Mouse (Mus musculus): ENCODE measurements around the gene Iffo2.
A peak's percentile ranks its signal among the peaks of the same experiment; 100 is the strongest.

Iffo2 gene

GRCm38 (mm10) chr4:139605216-139605615, 74.9 kb downstream of the Iffo2 start:
- no peak for DNase-seq (ENCODE audit: inconsistent ontology term)

- no peak for DNase-seq (ENCODE audit: inconsistent ontology term)
Observed at GRCm38 (mm10) chr4:139606732-139607131, 76.4 kb downstream of the Iffo2 start.

- no peak for DNase-seq (ENCODE audit: inconsistent ontology term)
Observed at GRCm38 (mm10) chr4:139608975-139609374, 78.6 kb downstream of the Iffo2 start.

GRCm38 (mm10) chr4:139610954-139611353, 80.6 kb downstream of the Iffo2 start:
- DNase-seq (ENCODE audit: inconsistent ontology term), result no peak

- DNase-seq (ENCODE audit: inconsistent ontology term), result peak; percentile 74
Observed at GRCm38 (mm10) chr4:139611542-139611953, 81.2 kb downstream of the Iffo2 start.

GRCm38 (mm10) chr4:139614524-139615260, 84.3 kb downstream of the Iffo2 start:
- DNase-seq (ENCODE audit: inconsistent ontology term), result no peak

GRCm38 (mm10) chr4:139616276-139617000, 86.1 kb downstream of the Iffo2 start:
- DNase-seq (ENCODE audit: inconsistent ontology term), result no peak

GRCm38 (mm10) chr4:139617001-139617364, 86.6 kb downstream of the Iffo2 start:
- DNase-seq (ENCODE audit: inconsistent ontology term), result no peak

GRCm38 (mm10) chr4:139619765-139620164, 89.4 kb downstream of the Iffo2 start:
- DNase-seq (ENCODE audit: inconsistent ontology term), result no peak

- peak; percentile 96 for DNase-seq (ENCODE audit: inconsistent ontology term)
Observed at GRCm38 (mm10) chr4:139622373-139623282, 92.3 kb downstream of the Iffo2 start, which contains the start of gene Aldh4a1. TSS of gene Aldh4a1 (plus strand) at chr4:139622866.

GRCm38 (mm10) chr4:139623434-139624115, 93.2 kb downstream of the Iffo2 start:
- no peak for DNase-seq (ENCODE audit: inconsistent ontology term)

- no peak for DNase-seq (ENCODE audit: inconsistent ontology term)
Observed at GRCm38 (mm10) chr4:139624116-139624489, 93.8 kb downstream of the Iffo2 start.

GRCm38 (mm10) chr4:139624706-139625105, 94.4 kb downstream of the Iffo2 start:
- no peak for DNase-seq (ENCODE audit: inconsistent ontology term)

GRCm38 (mm10) chr4:139627361-139627760, 97.0 kb downstream of the Iffo2 start:
- no peak for DNase-seq (ENCODE audit: inconsistent ontology term)

GRCm38 (mm10) chr4:139630171-139630570, 99.8 kb downstream of the Iffo2 start:
- DNase-seq (ENCODE audit: inconsistent ontology term), result no peak

GRCm38 (mm10) chr4:139631141-139631540, 100.8 kb downstream of the Iffo2 start:
- DNase-seq (ENCODE audit: inconsistent ontology term), result no peak

GRCm38 (mm10) chr4:139631569-139632253, 101.4 kb downstream of the Iffo2 start:
- no peak for DNase-seq (ENCODE audit: inconsistent ontology term)

- no peak for DNase-seq (ENCODE audit: inconsistent ontology term)
Observed at GRCm38 (mm10) chr4:139632254-139632580, 101.9 kb downstream of the Iffo2 start.

GRCm38 (mm10) chr4:139636373-139636772, 106.0 kb downstream of the Iffo2 start:
- peak; percentile 65 for DNase-seq (ENCODE audit: inconsistent ontology term)

- no peak for DNase-seq (ENCODE audit: inconsistent ontology term)
Observed at GRCm38 (mm10) chr4:139637847-139638246, 107.5 kb downstream of the Iffo2 start.

GRCm38 (mm10) chr4:139638356-139638755, 108.0 kb downstream of the Iffo2 start:
- no peak for DNase-seq (ENCODE audit: inconsistent ontology term)

Data from Muller cell, postnatal 12 days (primary cell).